Mouse (Mus musculus): ENCODE measurements at regions not wholly inside any gene's neighbourhood (a gene's known extent, or its start where the extent isn't known, plus 50 kb on each side); places are given as distances from the start of the nearest gene placed in this dataset.

DNA sequence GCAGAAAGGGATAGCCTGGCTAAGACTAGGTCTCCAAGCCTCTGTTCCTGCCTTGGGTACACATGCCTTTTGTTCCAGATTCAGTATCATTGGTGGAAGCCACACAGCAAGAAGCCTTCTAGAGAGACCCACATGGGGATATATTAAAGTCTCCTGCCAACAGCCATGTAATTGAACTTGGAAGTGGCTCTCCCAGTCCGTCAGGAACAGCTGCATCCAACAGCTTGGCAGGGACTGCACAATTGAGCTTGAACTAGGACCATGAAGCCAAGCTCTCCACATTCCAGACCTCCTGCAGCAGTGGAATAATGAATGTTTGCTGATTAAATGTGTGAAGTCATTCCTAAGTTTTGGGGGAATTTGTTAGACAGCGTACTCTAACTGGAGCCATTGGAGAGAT, 94.5 kb downstream of the Gpr139 start:
- DNase-seq (ENCODE audit: low read depth, low spot score), result peak; percentile 5

DNA sequence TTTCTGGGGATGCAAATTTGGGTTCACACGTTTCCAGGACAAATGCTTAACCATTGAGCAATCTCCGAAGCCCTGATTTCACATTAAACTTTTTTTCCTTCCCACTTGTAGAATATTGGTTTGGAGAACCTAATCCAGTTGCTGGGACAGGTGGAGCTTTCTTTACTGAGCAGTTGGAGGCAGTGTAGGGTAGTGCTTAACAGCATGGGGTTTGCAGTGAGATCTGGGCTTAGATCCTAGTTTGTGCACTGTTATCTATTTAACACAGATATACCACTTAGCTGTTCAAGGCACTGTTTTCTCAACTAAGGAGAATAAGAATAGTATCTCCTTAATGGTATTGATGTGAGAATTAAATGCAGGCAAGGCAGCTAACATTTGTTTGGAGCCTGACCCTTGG, 93.5 kb upstream of the Gprc5b start:
- DNase-seq (ENCODE audit: low read depth, low spot score), result no peak

DNA sequence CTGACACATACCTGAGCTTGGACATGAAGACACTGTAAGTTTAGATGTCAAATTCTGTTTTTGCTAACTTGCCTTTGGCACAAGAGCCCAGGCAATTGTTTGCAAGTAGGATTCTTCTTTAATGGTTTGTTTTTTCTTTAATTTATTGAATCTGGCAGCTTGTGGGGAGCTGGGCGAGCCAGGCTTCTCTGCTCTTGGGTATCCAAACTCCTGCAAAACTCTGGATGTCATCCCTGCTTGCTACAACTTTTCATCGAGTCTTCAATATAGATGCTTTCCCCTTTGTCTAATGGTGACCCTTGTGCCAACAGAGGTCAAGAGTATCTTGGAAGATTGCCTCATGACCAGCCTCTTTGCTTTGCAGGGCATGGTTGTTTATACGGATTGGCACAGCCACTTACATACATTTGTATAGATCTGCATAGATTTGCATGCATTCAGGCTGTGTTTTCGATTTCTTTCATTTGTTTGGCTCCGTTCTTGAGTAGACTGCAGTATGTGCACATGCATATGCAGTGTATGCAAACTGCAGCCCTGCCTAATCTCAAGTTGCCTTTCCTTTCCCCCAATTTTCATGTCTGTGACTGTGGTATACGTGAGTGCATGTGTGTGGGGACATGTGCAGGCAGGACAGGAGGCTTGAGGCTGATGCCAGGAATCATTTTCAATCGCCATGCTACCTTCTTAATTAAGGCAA, 92.9 kb upstream of the Gprc5b start:
- DNase-seq (ENCODE audit: low read depth, low spot score), result peak; percentile 0

DNA sequence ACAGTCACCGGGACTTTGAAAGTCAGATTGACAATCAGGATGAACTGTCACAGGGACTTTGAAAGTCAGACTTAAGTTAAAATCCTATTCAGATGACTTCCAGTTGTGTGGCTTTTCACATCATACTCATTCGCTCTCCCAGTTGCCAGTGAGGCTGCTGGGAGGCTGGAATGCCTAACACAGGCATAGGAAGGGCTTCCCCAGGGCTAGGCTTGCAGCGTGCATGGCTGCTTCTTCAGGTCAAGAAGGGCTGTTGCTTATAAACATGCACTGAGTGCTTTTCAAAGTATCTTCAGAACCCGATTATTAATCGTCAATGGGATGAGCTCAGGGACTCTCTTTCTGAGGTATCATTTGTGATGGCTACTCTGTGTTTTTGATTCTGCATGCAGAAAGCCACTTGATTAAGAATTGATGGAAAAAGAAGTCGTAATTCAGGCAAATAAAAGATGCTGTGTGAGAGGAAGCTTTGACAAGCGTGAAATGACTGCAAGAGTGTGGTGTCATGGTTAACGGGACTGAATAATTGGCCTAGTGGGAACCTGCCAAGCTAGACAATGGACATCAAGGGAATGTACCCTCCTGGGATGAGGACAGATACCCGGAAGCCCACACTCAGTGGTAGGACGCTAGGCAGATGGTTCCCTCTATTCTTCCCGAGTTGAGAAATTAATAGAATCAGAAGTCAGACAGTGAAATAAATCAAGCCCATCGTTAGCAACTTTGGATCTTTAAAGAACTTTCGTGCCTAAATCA, 90.9 kb upstream of the Gprc5b start:
- DNase-seq (ENCODE audit: low read depth, low spot score), result no peak

GRCm38 (mm10) chr7:119076712-119077619, 82.0 kb upstream of the Gprc5b start:
- DNase-seq (ENCODE audit: low read depth, low spot score), result no peak

- no peak for DNase-seq (ENCODE audit: low read depth, low spot score)
These were observed 71.0 kb upstream of the Gprc5b start for GRCm38 (mm10) chr7:119066026-119066425.

Data from telencephalon, adult 2 months (tissue).